Mouse (Mus musculus) cortical plate, adult 2 months (tissue): Measurements from ENCODE around the gene Syngr2. TPM values are rescaled to one million over a fixed set of nuclear protein-coding genes. Genes with fewer than 3 reads are reported as not detected.

ENCODE experiments used
- H3K27ac ChIP-seq: fragments of 200-500 bp; 2 replicates; pipeline ENCODE4 v1.5.1; 2012; ENCODE audit warnings: low read length, control low read depth, inconsistent platforms; ENCODE audit not compliant: insufficient read depth
- H3K4me1 ChIP-seq: fragments of 200-500 bp; 2 replicates; pipeline ENCODE4 v1.6.1; 2011; ENCODE audit warnings: low read length; ENCODE audit not compliant: control insufficient read depth, insufficient read depth
- H3K4me3 ChIP-seq: fragments of 200-500 bp; 2 replicates; pipeline ENCODE4 v1.5.1; 2011; ENCODE audit warnings: mild to moderate bottlenecking, low read length, control low read depth; ENCODE audit not compliant: insufficient read depth
- CTCF ChIP-seq: fragments of 200-500 bp; IDR thresholded peaks from 2 replicates; pipeline ENCODE4 v1.5.1; 2011; ENCODE audit warnings: mild to moderate bottlenecking, control low read depth, low read length; ENCODE audit not compliant: insufficient read depth; ENCODE audit errors: extremely low read depth
- POLR2A ChIP-seq: fragments of 200-500 bp; IDR thresholded peaks from 2 replicates; pipeline ENCODE4 v1.6.1; 2011; ENCODE audit warnings: mild to moderate bottlenecking, low read length, control low read depth; ENCODE audit not compliant: insufficient read depth; ENCODE audit errors: extremely low read depth
- polyA plus RNA-seq: library from polyadenylated mRNA; depleted of rRNA; stranded (reverse); fragments of >200 nt; gene quantifications from 2 replicates; pipeline ENCODE4 v1.2.3, GENCODE M21; 2012

Gene Syngr2
- polyA plus RNA-seq, 1 experiment, result 13.5 TPM

DNA sequence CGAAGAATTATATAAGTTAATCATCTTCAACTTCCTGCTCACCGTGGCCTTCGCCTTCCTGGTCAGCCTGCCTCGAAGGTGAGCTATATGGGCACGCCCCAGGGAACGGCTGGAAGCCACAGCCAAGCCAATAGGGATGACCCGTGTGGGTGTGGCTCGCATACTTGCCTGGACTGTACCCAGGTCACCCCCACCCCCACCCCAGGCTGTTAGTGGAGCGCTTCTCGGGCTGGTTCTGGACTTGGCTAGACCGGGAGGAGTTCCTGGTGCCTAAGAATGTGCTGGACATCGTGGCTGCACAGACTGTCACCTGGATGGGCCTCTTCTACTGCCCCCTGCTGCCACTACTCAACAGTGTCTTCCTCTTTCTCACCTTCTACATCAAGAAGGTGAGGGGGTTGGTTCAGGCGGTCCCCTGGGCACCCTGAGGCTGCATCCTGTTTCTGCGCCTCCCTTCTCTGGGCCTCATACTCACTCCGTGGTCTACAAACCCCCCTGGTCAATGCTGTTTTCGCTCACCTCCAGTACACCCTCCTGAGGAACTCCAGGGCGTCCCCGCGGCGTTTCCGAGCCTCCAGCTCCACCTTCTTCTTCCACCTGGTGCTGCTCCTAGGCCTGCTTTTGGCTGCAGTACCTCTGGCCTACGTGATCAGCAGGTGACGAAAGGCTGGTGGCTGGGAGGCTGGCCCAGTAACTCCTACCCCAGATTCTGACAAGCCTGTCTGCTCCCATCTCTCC lies 18.6 kb upstream of the Syngr2 start:
- H3K4me1 ChIP-seq, result no peaks in the 10 kb centered on the region

GRCm38 (mm10) chr11:117791441-117791761 lies 18.1 kb upstream of the Syngr2 start:
- TF ChIP-seq CTCF, result no peak
- no peak for TF ChIP-seq POLR2A

More for the DNA sequence above, 18.6 kb upstream of the Syngr2 start:
- no peak overlapping the region for H3K4me3 ChIP-seq
- no peak for TF ChIP-seq CTCF
- TF ChIP-seq POLR2A, result no peak
- H3K27ac ChIP-seq, result no peak overlapping the region

GRCm38 (mm10) chr11:117792281-117792888 lies 17.1 kb upstream of the Syngr2 start:
- Histone ChIP-seq H3K4me1 (no peaks in the 10 kb centered on the region), H3K4me3 (no peak overlapping the region), H3K27ac (no peak overlapping the region)
- TF ChIP-seq POLR2A (no peak), CTCF (no peak)

More at GRCm38 (mm10) chr11:117791441-117791761, 18.1 kb upstream of the Syngr2 start:
- Histone ChIP-seq H3K4me3 (no peak overlapping the region), H3K27ac (no peak overlapping the region), H3K4me1 (no peaks in the 10 kb centered on the region)

GRCm38 (mm10) chr11:117794035-117794551 lies 15.4 kb upstream of the Syngr2 start:
- Histone ChIP-seq H3K27ac (no peak overlapping the region), H3K4me1 (no peaks in the 10 kb centered on the region), H3K4me3 (no peak overlapping the region)
- TF ChIP-seq CTCF (no peak), POLR2A (no peak)

DNA sequence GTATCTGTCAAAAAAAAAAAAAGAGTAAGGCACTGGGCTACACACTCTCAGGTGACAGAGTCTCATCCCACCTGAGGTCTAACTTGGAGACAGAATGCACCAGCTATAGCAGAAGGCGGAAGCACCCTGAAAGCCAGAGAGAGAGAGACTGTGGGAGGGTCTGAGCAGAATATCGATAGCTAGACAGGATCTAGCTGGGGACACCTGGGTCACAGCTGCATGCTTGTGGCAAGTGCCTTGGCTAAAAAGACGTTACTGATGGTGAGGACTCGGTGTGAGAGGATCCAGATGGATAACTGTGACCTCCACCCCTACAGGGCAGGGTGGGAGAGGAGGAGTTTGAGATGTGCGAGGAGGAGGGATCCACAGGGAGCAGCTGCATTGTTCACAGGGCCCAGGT lies 12.5 kb upstream of the Syngr2 start:
- Histone ChIP-seq H3K4me1 (no peaks in the 10 kb centered on the region), H3K4me3 (no peak overlapping the region), H3K27ac (no peak overlapping the region)
- TF ChIP-seq CTCF (no peak), POLR2A (no peak)

GRCm38 (mm10) chr11:117797511-117798159 lies 11.8 kb upstream of the Syngr2 start, which contains the start of gene 6030468B19Rik:
6030468B19Rik (plus strand) TSS chr11:117797660.
- TF ChIP-seq POLR2A (no peak), CTCF (no peak)
- Histone ChIP-seq H3K4me1 (no peaks in the 10 kb centered on the region), H3K27ac (no peak within 1 kb of the TSS), H3K4me3 (no peak within 1 kb of the TSS)

- no peak overlapping the region for H3K4me3 ChIP-seq
- TF ChIP-seq POLR2A, result no peak
- TF ChIP-seq CTCF, result no peak
- H3K27ac ChIP-seq, result no peak overlapping the region
- H3K4me1 ChIP-seq, result no peaks in the 10 kb centered on the region
Observed at GRCm38 (mm10) chr11:117798160-117798541, 11.3 kb upstream of the Syngr2 start.

DNA sequence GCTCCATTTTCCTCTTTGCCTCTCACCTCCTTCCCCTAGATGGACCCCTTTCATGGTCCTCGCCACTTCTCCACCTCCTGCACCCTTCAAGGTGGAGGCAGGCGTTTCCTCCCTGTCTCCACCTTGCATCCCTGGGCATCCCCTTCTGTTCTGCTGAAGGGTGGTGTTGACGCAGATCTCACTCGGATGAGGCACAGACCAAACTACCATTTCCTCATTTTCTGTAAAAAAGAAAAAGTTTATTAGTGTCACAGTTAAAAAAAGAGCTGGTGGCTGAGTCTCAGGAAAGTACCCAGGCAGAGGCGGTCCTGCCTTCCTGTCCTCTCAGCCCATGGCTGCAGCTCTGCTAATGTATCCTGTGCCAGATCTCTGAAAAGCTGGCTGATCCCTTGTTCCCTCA lies 10.3 kb upstream of the Syngr2 start:
- H3K4me1 ChIP-seq, result no peaks in the 10 kb centered on the region

DNA sequence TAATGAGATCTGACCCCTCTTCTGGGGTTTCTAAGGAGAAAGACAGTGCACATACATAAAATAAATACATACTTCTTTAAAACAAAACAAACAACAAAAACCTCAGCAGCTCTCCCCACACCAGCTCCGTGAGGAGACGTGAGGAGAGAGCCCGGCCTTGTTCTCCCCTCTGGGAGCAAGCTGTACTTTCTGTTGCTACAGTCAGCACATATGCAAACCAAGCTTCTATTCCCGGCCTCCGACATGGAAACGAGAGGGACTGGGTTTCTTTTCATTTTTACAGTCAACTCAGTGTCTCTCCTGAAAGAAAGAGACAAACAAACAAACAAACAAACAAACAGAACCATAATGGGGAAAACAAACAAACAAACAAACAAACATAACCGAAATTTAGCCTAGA lies 9.4 kb upstream of the Syngr2 start:
- Histone ChIP-seq H3K4me1 (no peaks in the 10 kb centered on the region), H3K27ac (no peak overlapping the region), H3K4me3 (no peak overlapping the region)
- no peak for TF ChIP-seq CTCF
- TF ChIP-seq POLR2A, result no peak

More for the DNA sequence above, 10.3 kb upstream of the Syngr2 start:
- H3K27ac ChIP-seq, result no peak overlapping the region
- TF ChIP-seq POLR2A, result no peak
- TF ChIP-seq CTCF, result no peak
- no peak overlapping the region for H3K4me3 ChIP-seq
